Mouse (Mus musculus) CH12.LX (cell line): ENCODE data around the gene Dnmt3l.

ENCODE experiments used
- BHLHE40 ChIP-seq: IDR thresholded peaks from 2 replicates; pipeline ENCODE4 v1.6.1; 2011; ENCODE audit warnings: mild to moderate bottlenecking, low read depth, low read length, improper control_type of control experiment
- CTCF ChIP-seq, 2 experiments: IDR thresholded peaks in 1 of 2; conservative IDR thresholded peaks in 1 of 2; 2 replicates each; pipeline ENCODE4 v1.5.1; 2011 to 2012; ENCODE audit warnings: low read depth in 2 of 2, low read length in 2 of 2, improper control_type of control experiment in 1 of 2, inconsistent platforms in 1 of 2, mild to moderate bottlenecking in 1 of 2, moderate library complexity in 1 of 2
- EP300 ChIP-seq: IDR thresholded peaks from 2 replicates; pipeline ENCODE4 v1.6.1; 2011; ENCODE audit warnings: low read length, improper control_type of control experiment
- GABPA ChIP-seq: IDR thresholded peaks from 2 replicates; pipeline ENCODE4 v1.6.1; 2012; ENCODE audit warnings: low read depth, low read length, improper control_type of control experiment, inconsistent platforms; ENCODE audit not compliant: insufficient replicate concordance
- JUND ChIP-seq: conservative IDR thresholded peaks from 2 replicates; pipeline ENCODE4 v1.6.1; 2011; ENCODE audit warnings: low read depth, low read length, improper control_type of control experiment
- MAFK ChIP-seq: IDR thresholded peaks from 2 replicates; pipeline ENCODE4 v1.6.1; 2011; ENCODE audit warnings: low read length, improper control_type of control experiment; ENCODE audit not compliant: insufficient replicate concordance
- MAX ChIP-seq: IDR thresholded peaks from 2 replicates; pipeline ENCODE4 v1.6.1; 2011; ENCODE audit warnings: low read length, improper control_type of control experiment
- MAZ ChIP-seq: IDR thresholded peaks from 2 replicates; pipeline ENCODE4 v1.6.1; 2012; ENCODE audit warnings: low read depth, mild to moderate bottlenecking, inconsistent platforms, low read length, improper control_type of control experiment, moderate library complexity
- MYC ChIP-seq: IDR thresholded peaks from 2 replicates; pipeline ENCODE4 v1.6.1; 2011; ENCODE audit warnings: low read depth, mild to moderate bottlenecking, improper control_type of control experiment, low read length
- NRF1 ChIP-seq: IDR thresholded peaks from 2 replicates; pipeline ENCODE4 v1.6.1; 2014; ENCODE audit warnings: low read depth, mild to moderate bottlenecking, inconsistent platforms, low read length, improper control_type of control experiment, moderate library complexity
- POLR2A ChIP-seq: IDR thresholded peaks from 2 replicates; pipeline ENCODE4 v1.6.1; 2011; ENCODE audit warnings: low read depth, mild to moderate bottlenecking, improper control_type of control experiment, low read length
- SMC3 ChIP-seq: IDR thresholded peaks from 2 replicates; pipeline ENCODE4 v1.6.1; 2011; ENCODE audit warnings: low read depth, low read length, improper control_type of control experiment
- UBTF ChIP-seq: IDR thresholded peaks from 2 replicates; pipeline ENCODE4 v1.6.1; 2012; ENCODE audit warnings: low read depth, mild to moderate bottlenecking, inconsistent platforms, low read length, improper control_type of control experiment, moderate library complexity

- TF ChIP-seq MYC (no peak), MAFK (no peak), UBTF (no peak), POLR2A (no peak), SMC3 (no peak), CTCF (conservative IDR thresholded peaks at IDR 0.05 in 1 of 2, IDR thresholded peaks at IDR 0.05 in 1 of 2; ENCODE audit: low read depth in 2 of 2, low read length in 2 of 2) (no peak), JUND (no peak), MAX (no peak), GABPA (no peak), EP300 (no peak), BHLHE40 (no peak), MAZ (no peak), NRF1 (no peak)
Observed at GRCm38 (mm10) chr10:78074151-78074550, 32.4 kb downstream of the Dnmt3l start.
